Mouse (Mus musculus): ENCODE results near the gene Cflar. TPM values are rescaled to one million over a fixed set of nuclear protein-coding genes. Genes with fewer than 3 reads are reported as not detected.
A peak's percentile ranks its signal among the peaks of the same experiment; 100 is the strongest.

Gene Cflar
- polyA plus RNA-seq, 1 experiment from 2014 or later, result 19.1 TPM

GRCm38 (mm10) chr1:58723809-58724405, 12.6 kb downstream of the Cflar start:
- Histone ChIP-seq H3K27ac (ENCODE audit: low read depth, low read length) (no peak overlapping the region), H3K27me3 (ENCODE audit: control insufficient read depth, insufficient read depth, low read length) (no peaks in the 10 kb centered on the region), H3K4me3 (ENCODE audit: low read depth, low read length) (no peak overlapping the region), H3K4me2 (no peak overlapping the region), H3K9ac (ENCODE audit: low read length) (no peak overlapping the region), H3K4me1 (ENCODE audit: control insufficient read depth, insufficient read depth, low read length) (no peaks in the 10 kb centered on the region), H3K36me3 (ENCODE audit: control insufficient read depth, insufficient read depth, low read length) (no peaks in the 10 kb centered on the region), H3K9me3 (ENCODE audit: control insufficient read depth, low read length) (no peaks in the 10 kb centered on the region)
- ATAC-seq (ENCODE audit: low FRiP score) (no peak), DNase-seq (ENCODE audit: low spot score, missing footprints) (peak; percentile 56)
- 64% methylated on average over 7 of the region's 7 CpGs for WGBS

- Histone ChIP-seq H3K4me2 (no peak overlapping the region), H3K4me3 (ENCODE audit: low read depth, low read length) (no peak overlapping the region), H3K27ac (ENCODE audit: low read depth, low read length) (no peak overlapping the region), H3K27me3 (ENCODE audit: control insufficient read depth, insufficient read depth, low read length) (no peaks in the 10 kb centered on the region), H3K9me3 (ENCODE audit: control insufficient read depth, low read length) (no peaks in the 10 kb centered on the region), H3K36me3 (ENCODE audit: control insufficient read depth, insufficient read depth, low read length) (no peaks in the 10 kb centered on the region), H3K9ac (ENCODE audit: low read length) (no peak overlapping the region), H3K4me1 (ENCODE audit: control insufficient read depth, insufficient read depth, low read length) (no peaks in the 10 kb centered on the region)
- ATAC-seq (ENCODE audit: low FRiP score), result no peak
- WGBS, result 54% methylated on average over 6 of the region's 9 CpGs
- no peak for DNase-seq (ENCODE audit: low spot score, missing footprints)
Measured at GRCm38 (mm10) chr1:58724533-58724932, 13.2 kb downstream of the Cflar start.

- no peak for ATAC-seq (ENCODE audit: low FRiP score)
Measured at GRCm38 (mm10) chr1:58725095-58725494, 13.8 kb downstream of the Cflar start.

GRCm38 (mm10) chr1:58725767-58726166, 14.5 kb downstream of the Cflar start:
- no peak overlapping the region for H3K27ac ChIP-seq (ENCODE audit: low read depth, low read length)
- no peaks in the 10 kb centered on the region for H3K9me3 ChIP-seq (ENCODE audit: control insufficient read depth, low read length)
- ATAC-seq (ENCODE audit: low FRiP score), result no peak
- H3K36me3 ChIP-seq (ENCODE audit: control insufficient read depth, insufficient read depth, low read length), result no peaks in the 10 kb centered on the region
- H3K4me3 ChIP-seq (ENCODE audit: low read depth, low read length), result no peak overlapping the region
- H3K4me2 ChIP-seq, result no peak overlapping the region
- DNase-seq (ENCODE audit: low spot score, missing footprints), result peak; percentile 45
- no peaks in the 10 kb centered on the region for H3K27me3 ChIP-seq (ENCODE audit: control insufficient read depth, insufficient read depth, low read length)
- H3K9ac ChIP-seq (ENCODE audit: low read length), result no peak overlapping the region
- H3K4me1 ChIP-seq (ENCODE audit: control insufficient read depth, insufficient read depth, low read length), result no peaks in the 10 kb centered on the region
- 91% methylated on average over 5 of the region's 5 CpGs for WGBS

More at GRCm38 (mm10) chr1:58725095-58725494, 13.8 kb downstream of the Cflar start:
- peak; percentile 77 for DNase-seq (ENCODE audit: low spot score, missing footprints)
- Histone ChIP-seq H3K9me3 (ENCODE audit: control insufficient read depth, low read length) (no peaks in the 10 kb centered on the region), H3K4me1 (ENCODE audit: control insufficient read depth, insufficient read depth, low read length) (no peaks in the 10 kb centered on the region), H3K4me3 (ENCODE audit: low read depth, low read length) (no peak overlapping the region), H3K27me3 (ENCODE audit: control insufficient read depth, insufficient read depth, low read length) (no peaks in the 10 kb centered on the region), H3K27ac (ENCODE audit: low read depth, low read length) (no peak overlapping the region), H3K36me3 (ENCODE audit: control insufficient read depth, insufficient read depth, low read length) (no peaks in the 10 kb centered on the region), H3K4me2 (no peak overlapping the region), H3K9ac (ENCODE audit: low read length) (no peak overlapping the region)

- ATAC-seq (ENCODE audit: low FRiP score), result no peak
- Histone ChIP-seq H3K4me1 (ENCODE audit: control insufficient read depth, insufficient read depth, low read length) (no peaks in the 10 kb centered on the region), H3K27me3 (ENCODE audit: control insufficient read depth, insufficient read depth, low read length) (no peaks in the 10 kb centered on the region), H3K9me3 (ENCODE audit: control insufficient read depth, low read length) (no peaks in the 10 kb centered on the region), H3K4me2 (no peak overlapping the region), H3K27ac (ENCODE audit: low read depth, low read length) (no peak overlapping the region), H3K4me3 (ENCODE audit: low read depth, low read length) (no peak overlapping the region), H3K36me3 (ENCODE audit: control insufficient read depth, insufficient read depth, low read length) (0 out of 2 replicates have a peak, but pooled peaks cover 3% of the 10 kb centered on the region), H3K9ac (ENCODE audit: low read length) (no peak overlapping the region)
- DNase-seq (ENCODE audit: low spot score, missing footprints), result peak; percentile 51
- 87% methylated on average over 1 of the region's 1 CpGs for WGBS
Measured at GRCm38 (mm10) chr1:58727019-58727746, 15.9 kb downstream of the Cflar start.

- Histone ChIP-seq H3K9me3 (ENCODE audit: control insufficient read depth, low read length) (no peaks in the 10 kb centered on the region), H3K27ac (ENCODE audit: low read depth, low read length) (no peak overlapping the region), H3K36me3 (ENCODE audit: control insufficient read depth, insufficient read depth, low read length) (0 out of 2 replicates have a peak, but pooled peaks cover 3% of the 10 kb centered on the region), H3K4me1 (ENCODE audit: control insufficient read depth, insufficient read depth, low read length) (no peaks in the 10 kb centered on the region), H3K4me2 (no peak overlapping the region), H3K4me3 (ENCODE audit: low read depth, low read length) (no peak overlapping the region), H3K27me3 (ENCODE audit: control insufficient read depth, insufficient read depth, low read length) (no peaks in the 10 kb centered on the region), H3K9ac (ENCODE audit: low read length) (no peak overlapping the region)
- whole genome bisulfite sequencing, result 91% methylated on average over 10 of the region's 10 CpGs
- no peak for DNase-seq (ENCODE audit: low spot score, missing footprints)
- no peak for ATAC-seq (ENCODE audit: low FRiP score)
Measured at GRCm38 (mm10) chr1:58727747-58728589, 16.7 kb downstream of the Cflar start.

GRCm38 (mm10) chr1:58728590-58728868, 17.2 kb downstream of the Cflar start:
- H3K27me3 ChIP-seq (ENCODE audit: control insufficient read depth, insufficient read depth, low read length), result no peaks in the 10 kb centered on the region
- 94% methylated on average over 3 of the region's 3 CpGs for WGBS
- 0 out of 2 replicates have a peak, but pooled peaks cover 3% of the 10 kb centered on the region for H3K36me3 ChIP-seq (ENCODE audit: control insufficient read depth, insufficient read depth, low read length)
- no peaks in the 10 kb centered on the region for H3K9me3 ChIP-seq (ENCODE audit: control insufficient read depth, low read length)
- no peak overlapping the region for H3K9ac ChIP-seq (ENCODE audit: low read length)
- no peak overlapping the region for H3K27ac ChIP-seq (ENCODE audit: low read depth, low read length)
- DNase-seq (ENCODE audit: low spot score, missing footprints) (no peak), ATAC-seq (ENCODE audit: low FRiP score) (no peak)
- no peak overlapping the region for H3K4me2 ChIP-seq
- no peaks in the 10 kb centered on the region for H3K4me1 ChIP-seq (ENCODE audit: control insufficient read depth, insufficient read depth, low read length)
- no peak overlapping the region for H3K4me3 ChIP-seq (ENCODE audit: low read depth, low read length)

GRCm38 (mm10) chr1:58733636-58734035, 22.3 kb downstream of the Cflar start:
- 93% methylated on average over 2 of the region's 2 CpGs for WGBS
- H3K9ac ChIP-seq (ENCODE audit: low read length), result no peak overlapping the region
- H3K27ac ChIP-seq (ENCODE audit: low read depth, low read length), result no peak overlapping the region
- no peak overlapping the region for H3K4me2 ChIP-seq
- H3K27me3 ChIP-seq (ENCODE audit: control insufficient read depth, insufficient read depth, low read length), result no peaks in the 10 kb centered on the region
- no peaks in the 10 kb centered on the region for H3K9me3 ChIP-seq (ENCODE audit: control insufficient read depth, low read length)
- H3K4me1 ChIP-seq (ENCODE audit: control insufficient read depth, insufficient read depth, low read length), result no peaks in the 10 kb centered on the region
- DNase-seq (ENCODE audit: low spot score, missing footprints) (no peak), ATAC-seq (ENCODE audit: low FRiP score) (no peak)
- no peak overlapping the region for H3K4me3 ChIP-seq (ENCODE audit: low read depth, low read length)
- H3K36me3 ChIP-seq (ENCODE audit: control insufficient read depth, insufficient read depth, low read length), result 0 out of 2 replicates have a peak, but pooled peaks cover 3% of the 10 kb centered on the region
